Mouse (Mus musculus) A20 (cell line): ENCODE measurements around the gene Prrg2.
"Not testable (repeated sequence)": the region's sequence is repeated elsewhere in the genome, so short reads cannot be mapped to it uniquely, and the experiment has no call there.

Source experiments
- DNase-seq: peaks from one replicate; pipeline ENCODE4 v3.0.0-alpha.2; 2011; ENCODE audit warnings: low read depth, low spot score

Gene Prrg2

GRCm38 (mm10) chr7:45036702-45037101 is 25.8 kb downstream of the Prrg2 start:
- DNase-seq = no peak

- DNase-seq = no peak
These were observed 26.8 kb downstream of the Prrg2 start for GRCm38 (mm10) chr7:45035631-45036030.

GRCm38 (mm10) chr7:45033722-45034359 is 28.6 kb downstream of the Prrg2 start:
- DNase-seq = no peak

GRCm38 (mm10) chr7:45030857-45031256 is 31.6 kb downstream of the Prrg2 start:
- DNase-seq = no peak

GRCm38 (mm10) chr7:45029995-45030394 is 32.5 kb downstream of the Prrg2 start:
- no peak for DNase-seq

GRCm38 (mm10) chr7:45028351-45028750 is 34.1 kb downstream of the Prrg2 start:
- DNase-seq = no peak

GRCm38 (mm10) chr7:45027761-45028160 is 34.7 kb downstream of the Prrg2 start:
- DNase-seq = no peak

- no peak for DNase-seq
These were observed 36.2 kb downstream of the Prrg2 start for GRCm38 (mm10) chr7:45026256-45026655.

- no peak for DNase-seq
These were observed 36.8 kb downstream of the Prrg2 start for GRCm38 (mm10) chr7:45025601-45026220.

GRCm38 (mm10) chr7:45024281-45025248 is 37.9 kb downstream of the Prrg2 start:
- no peak for DNase-seq

GRCm38 (mm10) chr7:45023711-45024110 is 38.8 kb downstream of the Prrg2 start:
- DNase-seq = not testable (repeated sequence)

GRCm38 (mm10) chr7:45020225-45020624 is 42.3 kb downstream of the Prrg2 start:
- DNase-seq = no peak

GRCm38 (mm10) chr7:45019031-45019571 is 43.4 kb downstream of the Prrg2 start:
- DNase-seq = no peak

GRCm38 (mm10) chr7:45017242-45018061 is 45.0 kb downstream of the Prrg2 start, which contains the start of gene Rras:
Rras (plus strand) TSS chr7:45017961.
- peak; percentile 100 for DNase-seq

- DNase-seq = peak; percentile 55
These were observed 45.7 kb downstream of the Prrg2 start for GRCm38 (mm10) chr7:45016761-45017160.

- peak; percentile 100 for DNase-seq
These were observed 46.4 kb downstream of the Prrg2 start, which contains the start of gene Scaf1 for GRCm38 (mm10) chr7:45015957-45016612. Scaf1 (minus strand) TSS chr7:45016363.

- no peak for DNase-seq
These were observed 47.0 kb downstream of the Prrg2 start for GRCm38 (mm10) chr7:45015344-45015956.

GRCm38 (mm10) chr7:45014096-45014451 is 48.4 kb downstream of the Prrg2 start:
- no peak for DNase-seq

GRCm38 (mm10) chr7:45013366-45014095 is 48.9 kb downstream of the Prrg2 start:
- no peak for DNase-seq
